Mouse (Mus musculus) mature B cell (primary cell): ENCODE data around the gene Gucy1a1.
"Not testable (repeated sequence)": the region's sequence is repeated elsewhere in the genome, so short reads cannot be mapped to it uniquely, and the experiment has no call there.

Experiments
- in situ Hi-C: fragments of 300-500 bp; cut with MboI; formaldehyde crosslinking; loops from 2 replicates; pipeline ENCODE4 v1.14.3; 2019

Gucy1a1 gene

GRCm38 (mm10) chr3:82145126-82145901, at the start of gene Gucy1a1:
Gucy1a1 (minus strand) TSS chr3:82145789.
- in situ Hi-C loops: no loop called here

- in situ Hi-C loops: no loop called here
These were observed 46.1 kb upstream of the Gucy1a1 start for GRCm38 (mm10) chr3:82191559-82192245.

- in situ Hi-C loops: no loop called here
These were observed 40.0 kb upstream of the Gucy1a1 start for GRCm38 (mm10) chr3:82185626-82186025.

- in situ Hi-C loops: no loop called here
These were observed 35.9 kb upstream of the Gucy1a1 start for GRCm38 (mm10) chr3:82181500-82181899.

- in situ Hi-C loops: no loop called here
These were observed 34.7 kb upstream of the Gucy1a1 start for GRCm38 (mm10) chr3:82180253-82180652.

GRCm38 (mm10) chr3:82175501-82175900, 29.9 kb upstream of the Gucy1a1 start:
- in situ Hi-C loops: no loop called here

- in situ Hi-C loops: no loop called here
These were observed 21.5 kb upstream of the Gucy1a1 start for GRCm38 (mm10) chr3:82167064-82167463.

- in situ Hi-C loops: no loop called here
These were observed 20.3 kb upstream of the Gucy1a1 start for GRCm38 (mm10) chr3:82165937-82166336.

GRCm38 (mm10) chr3:82162992-82163391, 17.4 kb upstream of the Gucy1a1 start:
- in situ Hi-C loops: not testable (repeated sequence)

- in situ Hi-C loops: no loop called here
These were observed 389 bp upstream of the Gucy1a1 start for GRCm38 (mm10) chr3:82145978-82146377.

- in situ Hi-C loops: no loop called here
These were observed 864 bp downstream of the Gucy1a1 start for GRCm38 (mm10) chr3:82144725-82145125.

GRCm38 (mm10) chr3:82140781-82141180, 4.8 kb downstream of the Gucy1a1 start:
- in situ Hi-C loops: no loop called here

GRCm38 (mm10) chr3:82138002-82138667, 7.5 kb downstream of the Gucy1a1 start:
- in situ Hi-C loops: no loop called here

GRCm38 (mm10) chr3:82135483-82135882, 10.1 kb downstream of the Gucy1a1 start:
- in situ Hi-C loops: no loop called here

GRCm38 (mm10) chr3:82129258-82129657, 16.3 kb downstream of the Gucy1a1 start:
- in situ Hi-C loops: no loop called here

- in situ Hi-C loops: no loop called here
These were observed 21.0 kb downstream of the Gucy1a1 start for GRCm38 (mm10) chr3:82124567-82124966.

- in situ Hi-C loops: no loop called here
These were observed 26.7 kb downstream of the Gucy1a1 start for GRCm38 (mm10) chr3:82118916-82119315.

- in situ Hi-C loops: no loop called here
These were observed 33.1 kb downstream of the Gucy1a1 start for GRCm38 (mm10) chr3:82112439-82112838.

GRCm38 (mm10) chr3:82111986-82112385, 33.6 kb downstream of the Gucy1a1 start:
- in situ Hi-C loops: no loop called here

GRCm38 (mm10) chr3:82108951-82109350, 36.6 kb downstream of the Gucy1a1 start:
- in situ Hi-C loops: no loop called here

GRCm38 (mm10) chr3:82104229-82104628, 41.4 kb downstream of the Gucy1a1 start:
- in situ Hi-C loops: no loop called here

- in situ Hi-C loops: no loop called here
These were observed 46.5 kb downstream of the Gucy1a1 start for GRCm38 (mm10) chr3:82099127-82099526.

GRCm38 (mm10) chr3:82096801-82097200, 48.8 kb downstream of the Gucy1a1 start:
- in situ Hi-C loops: no loop called here
